Mouse (Mus musculus) layer of hippocampus, adult 2 months (tissue): ENCODE results near the gene Psma3. TPM values are rescaled to one million over a fixed set of nuclear protein-coding genes. Genes with fewer than 3 reads are reported as not detected.
"Not testable (repeated sequence)": the region's sequence is repeated elsewhere in the genome, so short reads cannot be mapped to it uniquely, and the experiment has no call there.

ENCODE experiments used
- DNase-seq, 2 experiments: peaks; one replicate each; pipeline ENCODE4 v3.0.0; 2022; ENCODE audit warnings: low spot score in 2 of 2
- H3K27ac ChIP-seq: fragments of 200-600 bp; 2 replicates; pipeline ENCODE4 v1.8.1; 2022
- H3K4me3 ChIP-seq: fragments of 200-600 bp; 2 replicates; pipeline ENCODE4 v1.8.1; 2022; ENCODE audit warnings: mild to moderate bottlenecking
- CTCF ChIP-seq: fragments of 200-600 bp; conservative IDR thresholded peaks from 2 replicates; pipeline ENCODE4 v1.8.1; 2022; ENCODE audit warnings: antibody characterized with exemption, mild to moderate bottlenecking, moderate library complexity
- total RNA-seq, 2 experiments: library from RNA; stranded (reverse); gene quantifications; 2 replicates each; pipeline ENCODE4 v1.2.3; 2021

The Psma3 gene
- total RNA-seq, 2 experiments from 2014 or later = 193 to 200 TPM

DNA sequence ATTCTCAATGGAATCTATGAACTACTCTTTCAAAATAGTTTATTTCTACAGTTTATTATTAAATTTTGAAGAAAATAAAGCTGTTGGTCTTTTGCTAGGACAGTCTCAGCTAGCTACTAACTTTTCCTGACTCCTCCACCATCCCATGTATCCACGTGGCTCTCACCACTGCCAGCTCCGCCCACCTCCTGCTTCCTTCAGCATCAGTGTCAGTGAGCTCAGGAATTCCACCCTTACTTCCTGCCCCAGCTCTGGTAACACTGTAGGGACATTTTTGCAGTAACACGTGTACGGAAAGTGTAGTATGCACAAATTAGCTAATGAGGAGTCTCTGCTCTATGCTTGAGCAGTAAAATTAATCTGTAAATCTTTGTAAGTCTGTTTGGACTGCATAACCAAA, 35.3 kb downstream of the Psma3 start:
- Histone ChIP-seq H3K4me3 (no peak overlapping the region), H3K27ac (no peak overlapping the region)
- no peak for TF ChIP-seq CTCF
- no peak for DNase-seq

GRCm38 (mm10) chr12:71014845-71015362, 40.5 kb downstream of the Psma3 start:
- Histone ChIP-seq H3K27ac (peak overlapping the region; percentile 98), H3K4me3 (peak overlapping the region; percentile 97)
- no peak for DNase-seq
- TF ChIP-seq CTCF = no peak

DNA sequence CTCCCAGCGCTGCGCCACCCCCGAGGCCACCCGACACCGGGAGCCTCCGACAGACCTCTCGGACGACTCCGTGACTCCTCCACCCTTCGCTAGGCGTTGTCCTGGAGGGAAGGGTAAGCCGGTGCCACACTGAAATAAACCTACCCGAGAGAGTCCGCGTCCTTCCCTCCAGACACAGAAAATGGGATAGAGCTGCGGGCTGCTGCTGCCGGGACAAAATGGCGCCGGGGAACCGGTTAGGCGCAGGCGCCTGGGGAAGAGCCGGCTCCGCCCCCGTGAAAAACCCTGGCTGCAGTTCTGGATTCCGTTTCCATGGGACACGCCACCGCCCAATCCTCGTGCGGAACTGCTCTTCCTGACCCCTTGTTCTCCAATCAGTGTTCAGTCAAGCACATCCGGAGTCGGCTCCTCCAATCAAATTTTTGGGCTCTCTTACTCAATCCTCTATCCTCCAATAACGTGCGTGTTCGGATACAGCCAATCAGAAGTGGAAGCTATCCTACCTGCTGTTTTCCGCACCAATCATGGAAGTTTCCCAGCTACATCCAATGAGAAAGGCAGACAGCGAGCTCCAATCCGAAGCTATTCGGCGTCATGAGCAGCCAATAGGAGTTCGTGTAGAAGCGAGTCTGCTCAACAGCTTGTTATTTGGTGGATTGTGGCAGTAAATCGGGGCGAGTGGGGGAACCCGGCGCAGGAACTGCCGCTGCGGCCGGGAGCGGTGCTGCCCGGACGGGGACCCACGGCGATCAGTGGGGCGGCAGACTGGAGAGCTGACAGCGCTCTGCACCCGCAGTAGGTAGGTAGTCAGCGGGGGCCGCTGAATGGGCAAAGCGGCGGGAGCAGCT, 41.2 kb downstream of the Psma3 start, which contains the start of gene Arid4a:
TSS of gene Arid4a (plus strand) at position 628 of the 848 bp plus-strand sequence.
- no peak for TF ChIP-seq CTCF
- H3K27ac ChIP-seq = peak within 1 kb of the TSS; percentile 98

GRCm38 (mm10) chr12:71016211-71016502, 41.7 kb downstream of the Psma3 start:
- Histone ChIP-seq H3K27ac (peak overlapping the region; percentile 94), H3K4me3 (peak overlapping the region; percentile 98)
- TF ChIP-seq CTCF = no peak
- no peak for DNase-seq

More for the DNA sequence above, 41.2 kb downstream of the Psma3 start, which contains the start of gene Arid4a:
- DNase-seq = peak; percentile 97 to 100
- H3K4me3 ChIP-seq = peak within 1 kb of the TSS; percentile 98

GRCm38 (mm10) chr12:71016503-71017241, 42.3 kb downstream of the Psma3 start:
- peak overlapping the region; percentile 94 for H3K27ac ChIP-seq
- no peak for TF ChIP-seq CTCF
- no peak for DNase-seq
- peak overlapping the region; percentile 98 for H3K4me3 ChIP-seq

GRCm38 (mm10) chr12:71017242-71017571, 42.8 kb downstream of the Psma3 start:
- no peak for DNase-seq
- peak overlapping the region; percentile 60; the same call in 1 of the 2 replicates for H3K27ac ChIP-seq
- TF ChIP-seq CTCF = no peak
- H3K4me3 ChIP-seq = peak overlapping the region; percentile 98

DNA sequence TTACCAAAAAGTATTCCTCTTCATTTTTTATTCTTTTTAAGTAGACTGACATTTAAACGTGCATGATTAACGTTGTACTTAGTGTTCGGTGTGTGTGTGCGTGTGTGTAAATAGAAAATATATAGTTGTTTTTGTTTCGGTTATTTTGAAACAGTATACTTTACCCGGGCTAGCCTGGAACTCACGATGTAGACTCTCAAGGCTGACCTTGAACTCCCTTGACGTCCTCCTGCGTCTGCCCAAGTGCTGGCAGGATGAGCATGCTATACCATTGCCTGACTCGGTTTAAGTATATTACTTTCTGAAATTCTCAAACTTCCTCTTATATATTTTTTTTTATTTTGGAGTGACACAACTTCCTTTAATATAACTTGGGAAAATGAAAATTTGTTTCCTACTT, 43.4 kb downstream of the Psma3 start:
- no peak overlapping the region for H3K4me3 ChIP-seq

GRCm38 (mm10) chr12:71019211-71019610, 44.8 kb downstream of the Psma3 start:
- no peak for DNase-seq
- Histone ChIP-seq H3K4me3 (no peak overlapping the region), H3K27ac (no peak overlapping the region)
- TF ChIP-seq CTCF = no peak

More for the DNA sequence above, 43.4 kb downstream of the Psma3 start:
- TF ChIP-seq CTCF = no peak
- no peak for DNase-seq
- no peak overlapping the region for H3K27ac ChIP-seq

DNA sequence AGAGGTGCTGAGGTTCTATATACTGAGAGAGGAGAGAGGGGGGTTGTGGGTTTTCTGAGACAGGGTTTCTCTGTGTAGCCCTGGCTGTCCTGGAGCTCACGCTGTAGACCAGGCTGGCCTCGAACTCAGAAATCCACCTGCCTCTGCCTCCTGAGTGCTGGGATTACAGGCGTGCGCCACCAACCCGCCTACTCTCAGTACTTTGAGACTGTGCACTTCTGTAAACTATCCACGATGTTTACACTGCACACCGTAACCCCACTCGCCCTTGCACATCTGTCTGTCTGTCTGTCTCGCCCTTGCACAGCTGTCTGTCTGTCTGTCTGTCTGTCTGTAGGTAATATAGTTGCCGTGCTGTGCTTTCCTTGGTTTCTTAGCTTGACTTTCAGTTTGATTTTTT, 50.0 kb downstream of the Psma3 start:
- no peak for TF ChIP-seq CTCF
- no peak overlapping the region for H3K4me3 ChIP-seq
- DNase-seq = no peak
- H3K27ac ChIP-seq = no peak overlapping the region

DNA sequence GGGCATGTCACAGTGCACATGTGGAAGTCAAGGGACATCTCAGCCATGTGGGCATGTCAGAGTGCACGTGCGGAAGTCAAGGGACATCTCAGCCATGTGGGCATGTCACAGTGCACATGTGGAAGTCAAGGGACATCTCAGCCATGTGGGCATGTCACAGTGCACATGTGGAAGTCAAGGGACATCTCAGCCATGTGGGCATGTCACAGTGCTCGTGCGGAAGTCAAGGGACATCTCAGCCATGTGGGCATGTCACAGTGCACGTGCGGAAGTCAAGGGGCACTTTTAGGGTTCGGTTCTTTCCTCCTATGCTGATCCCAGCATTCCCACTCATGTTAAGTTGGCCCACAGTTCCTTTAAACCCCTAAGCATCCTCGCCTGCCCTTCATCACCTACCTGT, 53.8 kb downstream of the Psma3 start:
- not testable (repeated sequence) for H3K4me3 ChIP-seq, H3K27ac ChIP-seq, DNase-seq

DNA sequence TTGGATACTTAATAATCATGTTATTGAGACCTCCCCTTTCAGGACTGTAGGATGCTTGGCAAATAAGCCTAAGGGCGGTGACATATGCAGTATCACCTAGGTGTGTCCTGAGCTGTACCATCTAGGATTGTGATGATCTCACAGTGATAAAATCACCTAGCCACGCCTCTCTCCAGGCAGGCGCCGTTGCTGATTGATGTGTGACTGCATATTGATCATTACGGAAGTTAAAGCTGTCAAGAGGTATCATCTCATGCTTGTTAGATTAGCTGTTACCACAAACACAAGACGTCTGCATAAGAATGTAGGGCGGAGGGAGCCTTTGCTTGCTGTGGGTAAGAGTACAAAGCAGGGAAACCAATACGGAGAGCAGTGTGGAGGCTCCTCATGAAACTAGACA, 55.8 kb downstream of the Psma3 start:
- H3K27ac ChIP-seq = no peak overlapping the region
- no peak overlapping the region for H3K4me3 ChIP-seq
- TF ChIP-seq CTCF = no peak
- DNase-seq = no peak

DNA sequence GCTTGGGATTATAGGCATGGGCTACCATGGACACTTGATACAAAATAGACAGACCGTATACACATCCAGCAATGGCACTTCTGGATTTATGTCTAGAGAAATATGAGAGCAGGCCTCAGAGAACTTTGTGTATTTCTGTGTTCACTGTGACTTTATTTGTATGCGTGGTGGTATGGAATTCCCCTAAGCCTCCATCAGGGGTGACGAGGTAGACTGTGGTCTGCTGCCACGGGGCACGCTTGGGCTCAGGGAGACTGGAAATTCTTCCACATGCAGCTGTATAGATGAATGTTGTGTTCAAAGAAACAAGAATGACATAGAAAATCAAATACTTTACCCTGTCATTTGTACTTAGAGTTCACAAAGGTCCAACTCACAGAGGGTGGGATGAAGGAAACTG, 56.3 kb downstream of the Psma3 start:
- Histone ChIP-seq H3K4me3 (no peak overlapping the region), H3K27ac (no peak overlapping the region)
- TF ChIP-seq CTCF = no peak
- no peak for DNase-seq

- TF ChIP-seq CTCF = no peak
- Histone ChIP-seq H3K27ac (no peak overlapping the region), H3K4me3 (no peak overlapping the region)
- no peak for DNase-seq
Observed at GRCm38 (mm10) chr12:71035826-71036225, 61.4 kb downstream of the Psma3 start.
